Mouse (Mus musculus): Measurements from ENCODE around the gene 2210016L21Rik. TPM values are rescaled to one million over a fixed set of nuclear protein-coding genes. Genes with fewer than 3 reads are reported as not detected.
A peak's percentile ranks its signal among the peaks of the same experiment; 100 is the strongest.

The 2210016L21Rik gene
- 90.5 and 95.3 TPM in 2 replicates for polyA plus RNA-seq (2014; fragmentation: Nextera tagmentation; extraction: Ambion mirVana)

DNA sequence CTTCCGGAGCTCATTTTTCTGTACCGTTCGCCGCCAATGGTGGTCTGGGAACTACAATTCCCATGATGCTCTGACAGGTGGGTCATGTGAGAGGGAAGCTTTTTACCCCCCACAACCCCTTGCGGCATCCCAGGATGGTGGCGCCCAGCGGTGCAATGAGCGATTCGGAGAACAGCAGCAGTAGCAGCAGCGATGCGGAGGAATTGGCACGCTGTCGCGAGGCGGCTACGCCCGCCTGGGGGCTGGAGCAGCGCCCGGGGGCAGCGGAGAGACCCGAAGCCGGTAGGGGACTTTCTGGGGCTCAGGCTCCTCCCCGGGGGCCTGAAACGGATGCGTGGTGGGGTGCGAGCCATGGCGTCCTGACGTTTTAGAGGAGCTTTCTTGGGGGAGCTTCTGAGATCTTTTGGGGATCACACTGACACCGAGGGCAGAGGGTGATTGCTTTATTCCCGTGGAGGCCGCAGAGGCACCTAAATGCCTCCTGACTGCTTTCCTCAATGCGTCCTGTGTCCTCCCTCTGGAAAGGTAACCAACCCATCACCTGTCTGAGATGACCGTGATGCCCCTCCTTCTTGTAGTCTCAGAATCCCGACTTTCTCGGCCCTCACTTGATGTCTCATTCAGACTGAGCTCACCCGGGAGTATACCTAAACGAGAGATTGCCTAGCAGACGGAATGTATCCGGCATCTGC is at the start of gene 2210016L21Rik:
Gene 2210016L21Rik, plus strand, starts transcription at position 85 of the 692 bp plus-strand sequence.
- peak within 1 kb of the TSS; percentile 85 for H3K27ac ChIP-seq (ENCODE audit: low read depth, low read length)
- peaks cover 17% of the 10 kb centered on the region for H3K36me3 ChIP-seq (ENCODE audit: control insufficient read depth, insufficient read depth, low read length)
- no peaks in the 10 kb centered on the region for H3K9me3 ChIP-seq (replicated peaks; ENCODE audit: control insufficient read depth, low read length)
- peak; percentile 97 for ATAC-seq
- H3K27me3 ChIP-seq (replicated peaks; ENCODE audit: control insufficient read depth, insufficient read depth, low read length): no peaks in the 10 kb centered on the region
- WGBS: 1% methylated on average over 39 of the region's 39 CpGs
- peak within 1 kb of the TSS; percentile 66 for H3K4me3 ChIP-seq (ENCODE audit: low read depth, low read length)
- DNase-seq (ENCODE audit: low spot score): peak; percentile 97
- H3K9ac ChIP-seq (ENCODE audit: low read length): peak within 1 kb of the TSS; percentile 82
- H3K4me1 ChIP-seq (ENCODE audit: control insufficient read depth, insufficient read depth, low read length): peaks cover 7% of the 10 kb centered on the region
- peak within 1 kb of the TSS; percentile 79 for H3K4me2 ChIP-seq (ENCODE audit: low read length)

DNA sequence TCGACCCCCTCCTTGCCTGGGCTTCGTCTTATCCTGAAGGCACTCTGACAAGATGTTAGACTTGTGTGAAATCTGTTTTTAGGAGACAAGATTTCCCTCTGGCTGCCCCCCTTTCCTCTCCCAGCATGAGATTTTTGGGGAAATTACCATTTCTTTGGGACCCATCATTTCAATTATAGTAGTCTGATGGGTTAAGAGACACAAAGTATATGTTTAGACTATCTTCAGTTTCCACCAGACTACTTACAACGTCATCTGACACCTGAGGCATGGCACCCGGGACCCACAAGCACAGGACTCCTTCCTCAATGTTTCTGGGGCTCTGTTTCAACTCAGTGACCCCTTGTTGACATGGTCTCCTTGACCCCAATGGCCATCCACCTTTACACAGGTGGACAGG is 46.4 kb upstream of the 2210016L21Rik start:
- Histone ChIP-seq H3K4me3 (ENCODE audit: low read depth, low read length) (no peak overlapping the region), H3K9me3 (replicated peaks; ENCODE audit: control insufficient read depth, low read length) (no peaks in the 10 kb centered on the region), H3K27ac (ENCODE audit: low read depth, low read length) (no peak overlapping the region), H3K4me2 (ENCODE audit: low read length) (no peak overlapping the region), H3K27me3 (replicated peaks; ENCODE audit: control insufficient read depth, insufficient read depth, low read length) (no peaks in the 10 kb centered on the region), H3K4me1 (ENCODE audit: control insufficient read depth, insufficient read depth, low read length) (no peaks in the 10 kb centered on the region), H3K9ac (ENCODE audit: low read length) (no peak overlapping the region), H3K36me3 (ENCODE audit: control insufficient read depth, insufficient read depth, low read length) (no peaks in the 10 kb centered on the region)
- DNase-seq (ENCODE audit: low spot score) (no peak), ATAC-seq (no peak)
- WGBS: 96% methylated on average over 4 of the region's 4 CpGs

DNA sequence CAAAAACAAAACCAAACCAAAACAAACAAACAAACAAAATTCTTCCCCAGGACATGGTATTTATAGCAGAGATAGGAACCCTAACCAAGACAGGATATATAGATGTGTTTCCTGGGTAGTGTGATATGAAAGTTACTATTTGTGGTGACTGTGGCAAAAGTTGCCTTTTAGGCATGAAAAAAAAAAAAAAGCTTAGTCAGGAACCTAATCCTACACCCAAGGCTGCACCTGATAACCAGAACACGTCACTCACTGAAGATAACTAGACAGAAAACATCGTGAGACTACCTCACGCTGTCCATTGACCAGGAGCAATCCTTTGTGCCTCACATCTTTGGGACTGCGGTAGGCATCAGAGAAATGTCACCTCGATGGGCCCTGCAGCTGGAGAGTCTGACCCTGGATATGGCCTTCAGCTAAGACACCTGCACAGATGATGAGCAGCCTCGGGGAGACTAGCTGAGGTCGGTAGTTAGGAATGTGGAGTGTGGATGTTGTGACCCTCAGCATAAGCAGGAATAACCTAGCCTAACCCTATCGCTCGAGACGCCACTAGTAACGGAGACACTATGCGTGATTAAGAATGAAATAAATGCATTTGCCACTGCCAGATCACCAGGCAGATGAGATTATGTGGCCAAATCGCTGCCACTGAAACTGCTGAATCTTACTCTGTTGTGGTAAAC is 45.1 kb upstream of the 2210016L21Rik start, which contains the start of gene Oasl2:
Gene Oasl2, plus strand, starts transcription at position 249 of the 686 bp plus-strand sequence.
- H3K9me3 ChIP-seq (replicated peaks; ENCODE audit: control insufficient read depth, low read length): no peaks in the 10 kb centered on the region
- H3K9ac ChIP-seq (ENCODE audit: low read length): no peak within 1 kb of the TSS
- no peak within 1 kb of the TSS for H3K27ac ChIP-seq (ENCODE audit: low read depth, low read length)
- H3K4me2 ChIP-seq (ENCODE audit: low read length): no peak within 1 kb of the TSS
- no peaks in the 10 kb centered on the region for H3K27me3 ChIP-seq (replicated peaks; ENCODE audit: control insufficient read depth, insufficient read depth, low read length)
- no peaks in the 10 kb centered on the region for H3K36me3 ChIP-seq (ENCODE audit: control insufficient read depth, insufficient read depth, low read length)
- ATAC-seq: no peak
- 68% methylated on average over 13 of the region's 13 CpGs for WGBS
- H3K4me1 ChIP-seq (ENCODE audit: control insufficient read depth, insufficient read depth, low read length): no peaks in the 10 kb centered on the region
- DNase-seq (ENCODE audit: low spot score): no peak
- no peak within 1 kb of the TSS for H3K4me3 ChIP-seq (ENCODE audit: low read depth, low read length)

DNA sequence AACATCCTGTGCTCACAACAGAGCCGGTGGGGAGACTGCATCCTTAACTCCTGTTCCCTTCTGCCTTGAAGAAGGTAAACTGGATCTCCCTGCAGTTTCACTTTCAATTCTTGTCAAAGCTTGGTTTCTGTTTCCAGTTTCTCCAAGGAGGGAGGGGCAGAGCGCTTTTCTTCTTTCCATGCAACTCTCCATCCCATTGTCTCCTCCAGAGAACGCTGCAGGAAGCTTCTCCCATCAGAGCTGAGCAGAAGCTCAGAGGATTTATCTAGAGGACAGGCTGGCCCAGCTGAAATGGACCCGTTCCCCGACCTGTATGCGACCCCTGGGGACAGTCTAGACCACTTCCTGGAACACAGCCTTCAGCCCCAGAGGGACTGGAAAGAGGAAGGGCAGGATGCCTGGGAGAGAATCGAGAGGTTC is 44.6 kb upstream of the 2210016L21Rik start:
- no peaks in the 10 kb centered on the region for H3K27me3 ChIP-seq (replicated peaks; ENCODE audit: control insufficient read depth, insufficient read depth, low read length)
- H3K4me1 ChIP-seq (ENCODE audit: control insufficient read depth, insufficient read depth, low read length): no peaks in the 10 kb centered on the region
- H3K36me3 ChIP-seq (ENCODE audit: control insufficient read depth, insufficient read depth, low read length): no peaks in the 10 kb centered on the region
- H3K9ac ChIP-seq (ENCODE audit: low read length): no peak overlapping the region
- no peak overlapping the region for H3K4me3 ChIP-seq (ENCODE audit: low read depth, low read length)
- H3K4me2 ChIP-seq (ENCODE audit: low read length): no peak overlapping the region
- DNase-seq (ENCODE audit: low spot score): no peak
- 13% methylated on average over 7 of the region's 7 CpGs for WGBS
- no peak for ATAC-seq
- H3K27ac ChIP-seq (ENCODE audit: low read depth, low read length): no peak overlapping the region
- H3K9me3 ChIP-seq (replicated peaks; ENCODE audit: control insufficient read depth, low read length): no peaks in the 10 kb centered on the region

DNA sequence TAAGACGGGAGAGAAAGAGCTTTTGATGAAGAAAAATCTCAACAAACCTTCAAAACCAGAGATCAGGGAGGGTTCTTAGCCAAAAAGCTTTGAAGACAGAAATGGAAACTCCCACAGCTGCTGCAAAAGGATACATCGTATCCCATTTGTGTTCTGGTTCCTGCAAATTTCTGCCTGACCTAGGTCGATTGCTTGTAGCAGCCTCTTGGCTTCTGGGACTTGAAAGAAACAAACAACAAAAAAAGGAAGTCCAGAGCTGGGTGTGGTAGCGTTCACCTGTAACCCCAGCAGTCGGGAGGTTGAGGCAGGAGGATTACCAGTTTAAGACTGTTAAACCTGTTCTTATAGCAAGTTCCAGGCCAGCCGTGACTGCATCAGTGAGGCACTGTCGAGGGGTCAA is 43.1 kb upstream of the 2210016L21Rik start:
- no peak overlapping the region for H3K4me2 ChIP-seq (ENCODE audit: low read length)
- no peaks in the 10 kb centered on the region for H3K9me3 ChIP-seq (replicated peaks; ENCODE audit: control insufficient read depth, low read length)
- no peak overlapping the region for H3K9ac ChIP-seq (ENCODE audit: low read length)
- no peak overlapping the region for H3K27ac ChIP-seq (ENCODE audit: low read depth, low read length)
- DNase-seq (ENCODE audit: low spot score): no peak
- WGBS: 80% methylated on average over 7 of the region's 7 CpGs
- no peaks in the 10 kb centered on the region for H3K4me1 ChIP-seq (ENCODE audit: control insufficient read depth, insufficient read depth, low read length)
- no peaks in the 10 kb centered on the region for H3K36me3 ChIP-seq (ENCODE audit: control insufficient read depth, insufficient read depth, low read length)
- ATAC-seq: no peak
- H3K27me3 ChIP-seq (replicated peaks; ENCODE audit: control insufficient read depth, insufficient read depth, low read length): no peaks in the 10 kb centered on the region
- H3K4me3 ChIP-seq (ENCODE audit: low read depth, low read length): no peak overlapping the region

DNA sequence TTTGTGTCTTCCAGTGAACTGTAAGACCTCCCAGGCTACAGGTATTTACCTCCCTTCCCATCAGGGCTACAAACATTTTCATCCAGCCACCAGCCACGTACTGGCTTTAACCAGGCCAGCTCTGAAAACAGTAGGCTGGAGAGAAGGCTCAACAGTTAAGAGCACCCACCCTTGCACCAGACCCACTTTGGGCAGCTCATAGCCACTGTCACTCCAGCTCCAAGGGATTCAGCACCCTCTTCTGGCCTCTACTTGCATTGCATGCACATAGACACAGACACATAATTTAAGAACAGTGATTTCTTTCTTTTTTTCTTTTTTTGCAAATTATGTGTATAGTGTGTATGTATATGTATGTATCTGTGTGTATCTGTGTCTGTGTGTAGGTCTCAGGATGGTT is 39.5 kb upstream of the 2210016L21Rik start:
- Histone ChIP-seq H3K4me1 (ENCODE audit: control insufficient read depth, insufficient read depth, low read length) (no peaks in the 10 kb centered on the region), H3K36me3 (ENCODE audit: control insufficient read depth, insufficient read depth, low read length) (no peaks in the 10 kb centered on the region), H3K4me2 (ENCODE audit: low read length) (no peak overlapping the region), H3K4me3 (ENCODE audit: low read depth, low read length) (no peak overlapping the region), H3K27me3 (replicated peaks; ENCODE audit: control insufficient read depth, insufficient read depth, low read length) (no peaks in the 10 kb centered on the region), H3K27ac (ENCODE audit: low read depth, low read length) (no peak overlapping the region), H3K9ac (ENCODE audit: low read length) (no peak overlapping the region), H3K9me3 (replicated peaks; ENCODE audit: control insufficient read depth, low read length) (no peaks in the 10 kb centered on the region)
- 23% methylated on average over 1 of the region's 1 CpGs for WGBS
- DNase-seq (ENCODE audit: low spot score) (peak; percentile 47), ATAC-seq (no peak)

DNA sequence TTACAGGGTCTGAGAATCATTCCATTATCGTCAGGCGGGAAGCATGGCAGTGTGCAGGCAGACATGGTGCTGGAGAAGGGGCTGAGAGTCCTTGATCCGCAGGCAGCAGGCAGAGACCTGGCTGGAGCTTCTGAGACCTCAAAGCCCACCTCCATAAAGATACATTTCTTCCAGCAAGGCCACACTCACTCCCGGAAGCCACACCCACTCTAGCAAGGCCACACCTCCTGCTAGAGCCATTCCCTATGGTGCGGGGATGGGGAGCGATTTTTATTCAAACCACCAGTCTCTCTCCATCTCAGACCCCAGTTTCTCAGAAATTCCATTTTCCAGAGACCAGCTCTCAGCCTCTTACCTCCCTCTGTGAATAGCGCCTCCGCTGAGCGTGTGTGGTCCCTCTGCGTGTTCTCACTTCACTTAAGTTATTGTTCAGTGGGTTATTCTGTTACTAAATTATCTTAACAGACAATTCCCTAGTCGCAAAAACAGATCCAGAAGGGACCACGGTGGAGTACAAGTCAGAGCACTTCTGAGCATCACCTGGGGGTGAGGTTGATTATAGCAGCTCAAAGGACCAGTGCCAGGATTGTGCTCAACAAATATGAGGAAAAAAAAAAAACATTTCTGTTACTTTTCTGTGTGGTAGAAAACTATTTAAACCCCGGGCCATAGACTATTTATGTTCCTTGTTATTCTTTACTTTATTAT is 33.2 kb upstream of the 2210016L21Rik start:
- no peak for DNase-seq (ENCODE audit: low spot score)
- ATAC-seq: no peak
- H3K27ac ChIP-seq (ENCODE audit: low read depth, low read length): no peak overlapping the region
- no peak overlapping the region for H3K4me3 ChIP-seq (ENCODE audit: low read depth, low read length)
- H3K4me1 ChIP-seq (ENCODE audit: control insufficient read depth, insufficient read depth, low read length): no peaks in the 10 kb centered on the region
- 51% methylated on average over 13 of the region's 13 CpGs for WGBS
- no peaks in the 10 kb centered on the region for H3K9me3 ChIP-seq (replicated peaks; ENCODE audit: control insufficient read depth, low read length)
- H3K4me2 ChIP-seq (ENCODE audit: low read length): no peak overlapping the region
- H3K36me3 ChIP-seq (ENCODE audit: control insufficient read depth, insufficient read depth, low read length): no peaks in the 10 kb centered on the region
- H3K9ac ChIP-seq (ENCODE audit: low read length): no peak overlapping the region
- no peaks in the 10 kb centered on the region for H3K27me3 ChIP-seq (replicated peaks; ENCODE audit: control insufficient read depth, insufficient read depth, low read length)

DNA sequence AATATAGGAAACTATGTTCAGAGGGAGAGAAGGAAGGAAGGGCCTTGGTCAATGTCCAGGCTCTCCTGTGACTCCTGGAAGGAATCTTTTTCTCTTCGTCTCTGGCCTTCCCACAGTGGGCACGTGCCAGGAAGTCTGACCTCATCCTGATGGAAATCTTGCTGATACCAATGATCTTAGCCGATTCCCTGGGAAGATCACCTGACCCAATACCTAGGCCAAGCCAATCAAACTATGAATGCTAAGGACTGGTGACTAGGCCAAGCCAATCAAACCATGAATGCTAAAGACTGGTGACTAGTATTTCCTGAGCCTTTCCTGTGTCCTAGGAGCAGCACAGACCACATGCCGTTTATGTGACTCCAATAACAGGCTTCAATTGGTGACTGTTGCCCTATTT is 28.3 kb upstream of the 2210016L21Rik start:
- Histone ChIP-seq H3K4me3 (ENCODE audit: low read depth, low read length) (no peak overlapping the region), H3K27ac (ENCODE audit: low read depth, low read length) (no peak overlapping the region), H3K27me3 (replicated peaks; ENCODE audit: control insufficient read depth, insufficient read depth, low read length) (no peaks in the 10 kb centered on the region), H3K9me3 (replicated peaks; ENCODE audit: control insufficient read depth, low read length) (no peaks in the 10 kb centered on the region), H3K4me2 (ENCODE audit: low read length) (no peak overlapping the region), H3K36me3 (ENCODE audit: control insufficient read depth, insufficient read depth, low read length) (no peaks in the 10 kb centered on the region), H3K9ac (ENCODE audit: low read length) (no peak overlapping the region), H3K4me1 (ENCODE audit: control insufficient read depth, insufficient read depth, low read length) (no peaks in the 10 kb centered on the region)
- WGBS: 68% methylated on average over 4 of the region's 4 CpGs
- ATAC-seq: no peak
- DNase-seq (ENCODE audit: low spot score): no peak

All from forebrain, embryonic 14.5 days (tissue).